In the genomic region with DNA sequence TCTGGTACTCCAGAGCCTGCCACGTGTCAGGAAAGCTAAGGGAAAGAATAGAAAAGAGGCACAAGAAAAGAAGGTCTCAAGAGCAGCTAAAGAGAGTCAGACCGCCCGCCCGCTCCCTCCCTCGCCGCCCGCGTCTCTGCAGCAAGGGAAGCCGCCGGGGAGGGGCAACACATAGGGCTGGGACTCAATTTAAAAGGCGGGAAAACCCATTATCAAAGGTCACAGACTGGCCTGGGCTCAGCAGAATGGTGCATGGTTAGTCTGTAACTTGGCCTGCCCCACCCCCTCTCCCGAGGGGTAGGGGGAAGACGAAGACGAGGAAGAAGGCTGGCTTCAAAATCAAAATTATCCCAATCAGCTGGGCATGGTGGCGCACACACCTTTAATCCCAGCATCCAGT, we compare ENCODE assay signal across 8 mouse cellular contexts. TPM values are rescaled to one million over a fixed set of nuclear protein-coding genes. Genes with fewer than 3 reads are reported as not detected.
A peak's percentile ranks its signal among the peaks of the same experiment; 100 is the strongest.
DNase-seq lines count a peak whose midpoint lies in the region; ATAC-seq and TF ChIP-seq lines count a peak whose summit lies in the region.

No protein-coding gene starts in this region.

- ATAC-seq in hindbrain, embryonic 11.5 days (ENCODE audit: low FRiP score), result no peak
- no peak for ATAC-seq in hindbrain, postnatal 0 days
- ATAC-seq in embryonic facial prominence, embryonic 15.5 days (ENCODE audit: insufficient number of reproducible peaks, low FRiP score, low TSS enrichment, low read depth), result no peak
- ATAC-seq in liver, embryonic 11.5 days (replicated peaks; ENCODE audit: low FRiP score), result peak; percentile 90

- H3K4me3 ChIP-seq in hindbrain, embryonic 11.5 days (ENCODE audit: low read depth, low read length), result no peak overlapping the region
- no peak overlapping the region for H3K4me3 ChIP-seq in hindbrain, postnatal 0 days (ENCODE audit: low read length)
- H3K4me3 ChIP-seq in embryonic facial prominence, embryonic 15.5 days (replicated peaks), result no peak overlapping the region
- peak overlapping the region; percentile 17; the same call in 1 of the 2 replicates for H3K4me3 ChIP-seq in liver, embryonic 11.5 days (ENCODE audit: low read depth, low read length)

- no peaks in the 10 kb centered on the region for H3K36me3 ChIP-seq in hindbrain, embryonic 11.5 days (ENCODE audit: control insufficient read depth, insufficient read depth, low read length)
- H3K36me3 ChIP-seq in hindbrain, postnatal 0 days (ENCODE audit: insufficient read depth, low read length), result no peaks in the 10 kb centered on the region
- H3K36me3 ChIP-seq in embryonic facial prominence, embryonic 15.5 days, result no peaks in the 10 kb centered on the region
- no peaks in the 10 kb centered on the region for H3K36me3 ChIP-seq in liver, embryonic 11.5 days (ENCODE audit: control insufficient read depth, insufficient read depth, low read length)

- H3K9me3 ChIP-seq in hindbrain, embryonic 11.5 days (ENCODE audit: control insufficient read depth, low read length), result no peaks in the 10 kb centered on the region
- no peaks in the 10 kb centered on the region for H3K9me3 ChIP-seq in hindbrain, postnatal 0 days (ENCODE audit: low read length)
- H3K9me3 ChIP-seq in embryonic facial prominence, embryonic 15.5 days (replicated peaks), result no peaks in the 10 kb centered on the region
- H3K9me3 ChIP-seq in liver, embryonic 11.5 days (ENCODE audit: control insufficient read depth, low read length), result no peaks in the 10 kb centered on the region

- H3K4me1 ChIP-seq in hindbrain, embryonic 11.5 days (replicated peaks; ENCODE audit: control insufficient read depth, insufficient read depth, low read length), result no peaks in the 10 kb centered on the region
- no peaks in the 10 kb centered on the region for H3K4me1 ChIP-seq in hindbrain, postnatal 0 days (ENCODE audit: insufficient read depth, low read length)
- H3K4me1 ChIP-seq in embryonic facial prominence, embryonic 15.5 days, result 0 out of 2 replicates have a peak, but pooled peaks cover 5% of the 10 kb centered on the region
- peaks cover 20% of the 10 kb centered on the region for H3K4me1 ChIP-seq in liver, embryonic 11.5 days (replicated peaks; ENCODE audit: control insufficient read depth, insufficient read depth, low read length)

- H3K27ac ChIP-seq in hindbrain, embryonic 11.5 days (ENCODE audit: low read depth, low read length), result no peak overlapping the region
- no peak overlapping the region for H3K27ac ChIP-seq in hindbrain, postnatal 0 days
- H3K27ac ChIP-seq in embryonic facial prominence, embryonic 15.5 days (replicated peaks), result no peak overlapping the region
- peak overlapping the region; percentile 66; the same call in 1 of the 2 replicates for H3K27ac ChIP-seq in liver, embryonic 11.5 days (ENCODE audit: low read depth, low read length)

- peak overlapping the region; percentile 28; the same call in 1 of the 2 replicates for H3K9ac ChIP-seq in hindbrain, embryonic 11.5 days (ENCODE audit: low read depth, low read length)
- no peak overlapping the region for H3K9ac ChIP-seq in hindbrain, postnatal 0 days (replicated peaks; ENCODE audit: low read length)
- no peak overlapping the region for H3K9ac ChIP-seq in embryonic facial prominence, embryonic 15.5 days
- H3K9ac ChIP-seq in liver, embryonic 11.5 days (ENCODE audit: low read depth, low read length), result peak overlapping the region; percentile 55; the same call in 1 of the 2 replicates

- WGBS in hindbrain, embryonic 11.5 days, result 20% methylated on average over 15 of the region's 15 CpGs
- WGBS in hindbrain, postnatal 0 days, result 20% methylated on average over 15 of the region's 15 CpGs
- 26% methylated on average over 15 of the region's 15 CpGs for WGBS in embryonic facial prominence, embryonic 15.5 days
- WGBS in liver, embryonic 11.5 days, result 17% methylated on average over 15 of the region's 15 CpGs

- DNase-seq in hindbrain, embryonic 11.5 days (ENCODE audit: low spot score), result no peak
- DNase-seq in hindbrain, postnatal 0 days (ENCODE audit: low spot score), result no peak
- peak; percentile 72 for DNase-seq in ZHBTc4 (ENCODE audit: low read depth, low spot score)
- peak; percentile 62 for DNase-seq in liver, embryonic 11.5 days (ENCODE audit: low spot score)
- DNase-seq in right cerebral cortex, adult 2 months (ENCODE audit: low spot score in 2 of 2), result no peak
- no peak for DNase-seq in lung, postnatal 4 days
- DNase-seq in urinary bladder, postnatal 10 days (ENCODE audit: low spot score), result no peak

- H3K4me2 ChIP-seq in hindbrain, embryonic 11.5 days (replicated peaks; ENCODE audit: low read depth, low read length), result 0 out of 2 replicates have a peak overlapping the region, but pooled peaks have one; percentile 4
- H3K4me2 ChIP-seq in hindbrain, postnatal 0 days (ENCODE audit: low read depth, low read length), result no peak overlapping the region
- 0 out of 2 replicates have a peak overlapping the region, but pooled peaks have one; percentile 8 for H3K4me2 ChIP-seq in embryonic facial prominence, embryonic 15.5 days (replicated peaks)
- H3K4me2 ChIP-seq in liver, embryonic 11.5 days, result peak overlapping the region; percentile 58

- H3K27me3 ChIP-seq in hindbrain, embryonic 11.5 days (ENCODE audit: control insufficient read depth, insufficient read depth, low read length), result no peaks in the 10 kb centered on the region
- no peaks in the 10 kb centered on the region for H3K27me3 ChIP-seq in hindbrain, postnatal 0 days (ENCODE audit: insufficient read depth, low read length)
- H3K27me3 ChIP-seq in embryonic facial prominence, embryonic 15.5 days, result no peaks in the 10 kb centered on the region
- H3K27me3 ChIP-seq in liver, embryonic 11.5 days (replicated peaks; ENCODE audit: control insufficient read depth, insufficient read depth, low read length), result no peaks in the 10 kb centered on the region

- TF ChIP-seq CTCF in hindbrain, postnatal 0 days (IDR thresholded peaks at IDR 0.05; ENCODE audit: low read depth), result no peak

RNA-seq across cellular contexts. Expression of a gene that starts 22.8 kb away (rescaled TPM):
- polyA plus RNA-seq in hindbrain, embryonic 11.5 days (2014; fragmentation: Nextera tagmentation; extraction: Ambion mirVana), result 0.61 and 1.1 TPM in 2 replicates
- 0.94 and 4.6 TPM in 2 replicates for total RNA-seq in hindbrain, postnatal 0 days (2014; rRNA removed)
- polyA plus RNA-seq in hindbrain, postnatal 0 days (2015; fragmentation: Nextera tagmentation; extraction: Ambion mirVana), result 2.0 and 2.8 TPM in 2 replicates
- polyA plus RNA-seq in embryonic facial prominence, embryonic 15.5 days (2015; fragmentation: Nextera tagmentation; extraction: Ambion mirVana), result 4.0 and 6.0 TPM in 2 replicates
- polyA plus RNA-seq in liver, embryonic 11.5 days (2014; fragmentation: Nextera tagmentation; extraction: Ambion mirVana), result 1.7 and 2.6 TPM in 2 replicates

RNA-seq across cellular contexts. Expression of a gene that starts 23.0 kb away (rescaled TPM):
- 2.2 and 4.0 TPM in 2 replicates for polyA plus RNA-seq in hindbrain, embryonic 11.5 days (2014; fragmentation: Nextera tagmentation; extraction: Ambion mirVana)
- 3.1 and 7.1 TPM in 2 replicates for total RNA-seq in hindbrain, postnatal 0 days (2014; rRNA removed)
- polyA plus RNA-seq in hindbrain, postnatal 0 days (2015; fragmentation: Nextera tagmentation; extraction: Ambion mirVana), result 5.0 and 6.0 TPM in 2 replicates
- polyA plus RNA-seq in embryonic facial prominence, embryonic 15.5 days (2015; fragmentation: Nextera tagmentation; extraction: Ambion mirVana), result 11.9 and 13.3 TPM in 2 replicates
- 4.5 and 6.0 TPM in 2 replicates for polyA plus RNA-seq in liver, embryonic 11.5 days (2014; fragmentation: Nextera tagmentation; extraction: Ambion mirVana)

RNA-seq across cellular contexts. Expression of a gene that starts 33.1 kb away (rescaled TPM):
- not detected in 2 replicates for polyA plus RNA-seq in hindbrain, embryonic 11.5 days (2014; fragmentation: Nextera tagmentation; extraction: Ambion mirVana)
- 0.14 and 1.8 TPM in 2 replicates for total RNA-seq in hindbrain, postnatal 0 days (2014; rRNA removed)
- polyA plus RNA-seq in hindbrain, postnatal 0 days (2015; fragmentation: Nextera tagmentation; extraction: Ambion mirVana), result 0.76 and 0.98 TPM in 2 replicates
- polyA plus RNA-seq in embryonic facial prominence, embryonic 15.5 days (2015; fragmentation: Nextera tagmentation; extraction: Ambion mirVana), result 1.0 and 1.1 TPM in 2 replicates
- polyA plus RNA-seq in liver, embryonic 11.5 days (2014; fragmentation: Nextera tagmentation; extraction: Ambion mirVana), result 0.37 TPM in 1 of 2 replicates, not detected in the other

RNA-seq across cellular contexts. Expression of a gene that starts 36.8 kb away (rescaled TPM):
- 85.8 and 101 TPM in 2 replicates for polyA plus RNA-seq in hindbrain, embryonic 11.5 days (2014; fragmentation: Nextera tagmentation; extraction: Ambion mirVana)
- 68.6 and 90.4 TPM in 2 replicates for total RNA-seq in hindbrain, postnatal 0 days (2014; rRNA removed)
- polyA plus RNA-seq in hindbrain, postnatal 0 days (2015; fragmentation: Nextera tagmentation; extraction: Ambion mirVana), result 69.2 and 69.3 TPM in 2 replicates
- polyA plus RNA-seq in embryonic facial prominence, embryonic 15.5 days (2015; fragmentation: Nextera tagmentation; extraction: Ambion mirVana), result 83.7 and 90.5 TPM in 2 replicates
- 75.4 and 79.1 TPM in 2 replicates for polyA plus RNA-seq in liver, embryonic 11.5 days (2014; fragmentation: Nextera tagmentation; extraction: Ambion mirVana)

RNA-seq across cellular contexts. Expression of a gene that starts 39.8 kb away (rescaled TPM):
- 46.5 and 50.1 TPM in 2 replicates for polyA plus RNA-seq in hindbrain, embryonic 11.5 days (2014; fragmentation: Nextera tagmentation; extraction: Ambion mirVana)
- total RNA-seq in hindbrain, postnatal 0 days (2014; rRNA removed), result 18.3 and 18.8 TPM in 2 replicates
- polyA plus RNA-seq in hindbrain, postnatal 0 days (2015; fragmentation: Nextera tagmentation; extraction: Ambion mirVana), result 9.1 and 10.5 TPM in 2 replicates
- polyA plus RNA-seq in embryonic facial prominence, embryonic 15.5 days (2015; fragmentation: Nextera tagmentation; extraction: Ambion mirVana), result 24.3 and 28.2 TPM in 2 replicates
- 46.1 and 48.9 TPM in 2 replicates for polyA plus RNA-seq in liver, embryonic 11.5 days (2014; fragmentation: Nextera tagmentation; extraction: Ambion mirVana)

Comparison
In these comparisons a context has a peak if more than half of its experiments do, and no peak if none do; other contexts are left out.
1. H3K9ac ChIP-seq: peak in hindbrain, embryonic 11.5 days (single experiment) and liver, embryonic 11.5 days (single experiment); none in hindbrain, postnatal 0 days (single experiment) and embryonic facial prominence, embryonic 15.5 days (single experiment).
2. DNase-seq: peak in ZHBTc4 (single experiment) and liver, embryonic 11.5 days (single experiment); none in hindbrain, embryonic 11.5 days (single experiment), hindbrain, postnatal 0 days (single experiment), right cerebral cortex, adult 2 months (0 of 2), lung, postnatal 4 days (0 of 2) and urinary bladder, postnatal 10 days (single experiment).